Mouse (Mus musculus) testis, adult 10 weeks (tissue): ENCODE measurements around the gene Dusp22. TPM values are rescaled to one million over a fixed set of nuclear protein-coding genes. Genes with fewer than 3 reads are reported as not detected.

Source experiments
- polyA plus RNA-seq: library from polyadenylated mRNA; stranded (reverse); fragments of 350-450 nt; fragmentation: Illumina TruSeq; extraction: RNeasy Lipid Tissue Mini Kit (QIAGEN cat#74804); gene quantifications from one replicate; pipeline ENCODE4 v1.2.3, GENCODE M21; 2014; ENCODE audit warnings: low read depth, low replicate concordance

Dusp22 gene
- 34.4 TPM for polyA plus RNA-seq

GRCm38 (mm10) chr13:30659613-30660505 is at the start of gene Dusp22:
Gene Dusp22 (plus strand): TSS chr13:30659999.

GRCm38 (mm10) chr13:30749021-30749556 is 89.3 kb downstream of the Dusp22 start, which contains the start of gene Irf4:
Gene Irf4 (plus strand): TSS chr13:30749226.

Other genes starting within 250 kb of the Dusp22 start
- gene Uqcrfs1, start 114.6 kb upstream of the Dusp22 start, polyA plus RNA-seq = 95.1 TPM
- gene Irf4, start 89.2 kb downstream of the Dusp22 start, polyA plus RNA-seq = 0.32 TPM